Mouse (Mus musculus): ENCODE data around the gene Bgn. TPM values are rescaled to one million over a fixed set of nuclear protein-coding genes. Genes with fewer than 3 reads are reported as not detected.

Gene Bgn
- total RNA-seq (2014; rRNA removed) (51.9 and 68.9 TPM in 2 replicates), polyA plus RNA-seq (2015; fragmentation: Nextera tagmentation; extraction: Ambion mirVana) (17.9 and 23.7 TPM in 2 replicates)

DNA sequence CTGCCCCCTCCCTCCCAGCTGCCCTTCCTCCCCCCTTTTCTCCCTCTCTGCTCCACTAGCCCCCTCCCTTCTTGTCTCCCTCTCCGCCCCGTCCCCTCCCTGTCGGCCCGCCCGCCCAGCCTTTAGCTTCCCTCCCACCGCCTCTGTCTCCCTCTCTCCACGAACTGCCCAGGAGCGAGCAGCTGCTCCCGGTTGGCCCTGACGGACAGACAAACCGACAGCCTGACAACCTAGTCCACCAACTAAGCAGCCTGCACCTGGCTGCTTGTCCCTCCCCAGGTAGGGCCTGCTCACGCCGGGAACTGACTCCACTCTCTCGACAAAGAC, at the start of gene Bgn:
Gene Bgn (plus strand): TSS at position 119 of the 327 bp plus-strand sequence.
- WGBS = 43% methylated on average over 8 of the region's 14 CpGs
- H3K4me3 ChIP-seq (ENCODE audit: low read length) = no peak within 1 kb of the TSS
- H3K27me3 ChIP-seq (ENCODE audit: insufficient read depth, low read length) = no peaks in the 10 kb centered on the region
- H3K9ac ChIP-seq (replicated peaks; ENCODE audit: low read length) = no peak within 1 kb of the TSS
- H3K27ac ChIP-seq = no peak within 1 kb of the TSS
- ATAC-seq (no peak), DNase-seq (ENCODE audit: low spot score) (no peak)
- no peak for TF ChIP-seq CTCF (IDR thresholded peaks at IDR 0.05; ENCODE audit: low read depth)
- no peaks in the 10 kb centered on the region for H3K36me3 ChIP-seq (ENCODE audit: insufficient read depth, low read length)
- H3K4me1 ChIP-seq (ENCODE audit: insufficient read depth, low read length) = no peaks in the 10 kb centered on the region
- H3K4me2 ChIP-seq (ENCODE audit: low read depth, low read length) = peak within 1 kb of the TSS; percentile 11; the same call in 1 of the 2 replicates
- H3K9me3 ChIP-seq (ENCODE audit: low read length) = no peaks in the 10 kb centered on the region

DNA sequence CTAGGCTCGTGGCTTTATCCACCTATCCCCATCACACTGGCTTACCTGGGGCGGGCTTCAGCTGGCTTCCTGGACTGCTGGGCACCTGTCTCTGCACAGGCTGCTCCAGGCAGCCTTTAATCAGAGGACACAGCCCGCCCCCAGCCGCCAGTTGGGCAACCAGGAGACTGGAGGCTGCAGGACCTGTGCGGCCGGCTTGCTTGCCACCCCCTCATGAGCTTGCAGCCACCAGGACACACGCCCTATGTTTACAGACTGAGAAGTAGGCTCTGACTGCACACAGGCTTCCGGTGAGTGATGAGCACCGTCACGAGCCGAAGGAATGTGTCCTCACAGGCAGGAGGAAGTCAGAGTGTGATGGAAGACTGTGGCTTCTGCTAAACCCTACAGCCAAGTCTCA, 48.1 kb upstream of the Bgn start, which contains the start of gene Trex2:
Gene Trex2 (minus strand): TSS at position 93 of the 400 bp plus-strand sequence.
- Histone ChIP-seq H3K4me2 (ENCODE audit: low read depth, low read length) (no peak within 1 kb of the TSS), H3K9ac (replicated peaks; ENCODE audit: low read length) (no peak within 1 kb of the TSS), H3K4me3 (ENCODE audit: low read length) (no peak within 1 kb of the TSS), H3K4me1 (ENCODE audit: insufficient read depth, low read length) (no peaks in the 10 kb centered on the region), H3K27me3 (ENCODE audit: insufficient read depth, low read length) (no peaks in the 10 kb centered on the region), H3K27ac (no peak within 1 kb of the TSS), H3K36me3 (ENCODE audit: insufficient read depth, low read length) (no peaks in the 10 kb centered on the region), H3K9me3 (ENCODE audit: low read length) (no peaks in the 10 kb centered on the region)
- ATAC-seq = no peak
- no peak for TF ChIP-seq CTCF (IDR thresholded peaks at IDR 0.05; ENCODE audit: low read depth)
- 79% methylated on average over 11 of the region's 11 CpGs for WGBS
- DNase-seq (ENCODE audit: low spot score) = no peak

DNA sequence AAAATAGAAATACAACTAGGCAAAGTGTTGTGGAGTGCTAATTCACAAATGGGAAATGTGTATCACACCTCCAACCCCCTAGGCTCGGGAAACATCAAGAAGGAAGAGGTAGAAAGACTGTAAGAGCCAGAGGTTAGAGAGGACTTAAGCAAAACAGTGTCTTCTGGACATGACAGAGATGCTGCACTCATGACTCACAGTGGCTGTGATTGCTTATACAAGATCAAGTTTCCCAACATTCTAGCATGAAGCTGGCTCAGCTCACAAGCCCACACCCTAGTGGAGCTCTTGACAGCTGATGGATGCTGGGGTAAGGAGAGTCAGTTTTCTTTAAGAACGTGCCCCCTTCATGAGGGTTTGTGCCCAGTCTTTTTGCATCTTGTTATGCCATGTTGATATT, 42.0 kb upstream of the Bgn start:
- no peak overlapping the region for H3K4me3 ChIP-seq (ENCODE audit: low read length)
- ATAC-seq = no peak
- no peaks in the 10 kb centered on the region for H3K4me1 ChIP-seq (ENCODE audit: insufficient read depth, low read length)
- no peak overlapping the region for H3K9ac ChIP-seq (replicated peaks; ENCODE audit: low read length)
- H3K27ac ChIP-seq = no peak overlapping the region
- TF ChIP-seq CTCF (IDR thresholded peaks at IDR 0.05; ENCODE audit: low read depth) = no peak
- WGBS = 50% methylated on average over 2 of the region's 2 CpGs
- H3K4me2 ChIP-seq (ENCODE audit: low read depth, low read length) = no peak overlapping the region
- DNase-seq (ENCODE audit: low spot score) = no peak
- H3K9me3 ChIP-seq (ENCODE audit: low read length) = no peaks in the 10 kb centered on the region
- no peaks in the 10 kb centered on the region for H3K36me3 ChIP-seq (ENCODE audit: insufficient read depth, low read length)
- H3K27me3 ChIP-seq (ENCODE audit: insufficient read depth, low read length) = no peaks in the 10 kb centered on the region

DNA sequence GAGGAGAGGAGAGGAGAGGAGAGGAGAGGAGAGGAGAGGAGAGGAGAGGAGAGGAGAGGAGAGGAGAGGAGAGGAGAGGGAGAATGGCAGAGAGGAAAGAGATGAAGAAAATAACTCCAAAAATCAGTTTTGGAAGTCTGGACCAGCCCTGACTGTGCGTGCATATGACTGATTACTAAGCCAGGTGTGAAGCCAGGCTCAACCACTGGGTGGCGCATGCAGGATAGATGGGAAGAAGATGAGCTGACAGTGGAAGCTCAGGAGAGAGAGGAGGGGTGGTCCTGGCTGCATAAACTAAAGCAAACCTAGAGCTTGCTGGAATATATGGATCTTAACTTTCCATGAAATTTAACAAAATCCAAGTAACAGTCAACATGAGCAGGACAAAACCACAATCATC, 31.5 kb upstream of the Bgn start:
- WGBS = 23% methylated on average over 2 of the region's 2 CpGs
- no peaks in the 10 kb centered on the region for H3K27me3 ChIP-seq (ENCODE audit: insufficient read depth, low read length)
- H3K27ac ChIP-seq = no peak overlapping the region
- H3K4me1 ChIP-seq (ENCODE audit: insufficient read depth, low read length) = no peaks in the 10 kb centered on the region
- DNase-seq (ENCODE audit: low spot score) = peak; percentile 71
- H3K4me2 ChIP-seq (ENCODE audit: low read depth, low read length) = no peak overlapping the region
- no peak overlapping the region for H3K9ac ChIP-seq (replicated peaks; ENCODE audit: low read length)
- H3K9me3 ChIP-seq (ENCODE audit: low read length) = no peaks in the 10 kb centered on the region
- H3K4me3 ChIP-seq (ENCODE audit: low read length) = no peak overlapping the region
- peak; percentile 81; the same call in 1 of the 2 replicates for ATAC-seq
- no peaks in the 10 kb centered on the region for H3K36me3 ChIP-seq (ENCODE audit: insufficient read depth, low read length)
- peak; percentile 75 for TF ChIP-seq CTCF (IDR thresholded peaks at IDR 0.05; ENCODE audit: low read depth)

DNA sequence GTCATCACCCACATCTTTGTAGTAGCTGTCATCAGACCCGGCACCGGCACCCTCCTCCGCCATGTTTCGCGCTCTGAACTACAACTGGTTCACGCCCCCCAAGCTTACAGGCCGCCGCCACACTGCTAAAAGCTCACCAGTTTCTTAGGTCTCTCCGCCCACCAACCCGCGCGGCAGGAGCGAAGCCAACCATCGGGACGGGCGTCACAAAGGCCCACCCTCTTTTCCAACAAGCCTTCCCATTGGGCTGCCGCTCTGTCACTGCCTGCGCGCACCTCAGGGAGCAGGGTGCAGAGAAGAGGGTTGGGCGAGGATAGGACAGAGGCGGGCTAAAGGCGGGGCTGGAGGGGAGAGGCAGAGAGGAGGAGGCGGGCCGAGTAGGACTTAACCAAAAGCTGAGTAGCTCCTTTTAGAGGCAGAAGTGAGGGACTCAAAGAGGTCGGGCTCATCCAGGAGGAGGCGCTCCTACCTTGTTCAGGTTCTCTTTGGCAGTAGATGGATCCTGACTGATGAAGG, 24.5 kb upstream of the Bgn start, which contains the start of gene Haus7:
Gene Haus7 (minus strand): TSS at position 168 of the 516 bp plus-strand sequence.
- H3K9me3 ChIP-seq (ENCODE audit: low read length) = no peaks in the 10 kb centered on the region
- no peaks in the 10 kb centered on the region for H3K36me3 ChIP-seq (ENCODE audit: insufficient read depth, low read length)
- TF ChIP-seq CTCF (IDR thresholded peaks at IDR 0.05; ENCODE audit: low read depth) = peak; percentile 66
- peak within 1 kb of the TSS; percentile 50 for H3K4me3 ChIP-seq (ENCODE audit: low read length)
- no peaks in the 10 kb centered on the region for H3K27me3 ChIP-seq (ENCODE audit: insufficient read depth, low read length)
- peak; percentile 100 for ATAC-seq
- 32% methylated on average over 26 of the region's 26 CpGs for WGBS
- no peaks in the 10 kb centered on the region for H3K4me1 ChIP-seq (ENCODE audit: insufficient read depth, low read length)
- peak within 1 kb of the TSS; percentile 43 for H3K9ac ChIP-seq (replicated peaks; ENCODE audit: low read length)
- peak; percentile 93 for DNase-seq (ENCODE audit: low spot score)
- H3K4me2 ChIP-seq (ENCODE audit: low read depth, low read length) = peak within 1 kb of the TSS; percentile 61
- peak within 1 kb of the TSS; percentile 36; the same call in 1 of the 2 replicates for H3K27ac ChIP-seq

DNA sequence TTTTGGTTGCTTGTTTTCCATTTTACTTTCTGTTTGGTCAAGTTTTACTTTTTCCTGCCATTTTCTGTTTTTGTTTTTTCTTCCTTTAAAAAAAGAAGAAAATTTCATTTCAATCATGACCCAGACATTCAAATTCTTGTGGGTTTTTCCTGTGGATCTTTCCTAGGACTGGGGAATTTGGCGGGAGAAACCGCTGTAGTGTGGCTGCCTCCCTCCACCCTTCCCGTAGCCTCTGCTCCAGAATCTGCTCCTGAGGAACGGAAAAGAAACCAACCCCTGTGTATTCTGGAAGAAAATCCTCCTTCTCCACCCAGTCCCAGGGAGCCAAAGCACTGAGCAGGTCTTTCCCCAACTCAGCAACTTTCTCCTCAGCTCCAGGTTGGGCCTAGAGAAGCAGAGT, 22.6 kb upstream of the Bgn start:
- no peaks in the 10 kb centered on the region for H3K9me3 ChIP-seq (ENCODE audit: low read length)
- no peaks in the 10 kb centered on the region for H3K27me3 ChIP-seq (ENCODE audit: insufficient read depth, low read length)
- H3K9ac ChIP-seq (replicated peaks; ENCODE audit: low read length) = no peak overlapping the region
- ATAC-seq (no peak), DNase-seq (ENCODE audit: low spot score) (no peak)
- WGBS = 77% methylated on average over 4 of the region's 4 CpGs
- H3K27ac ChIP-seq = no peak overlapping the region
- H3K36me3 ChIP-seq (ENCODE audit: insufficient read depth, low read length) = no peaks in the 10 kb centered on the region
- no peaks in the 10 kb centered on the region for H3K4me1 ChIP-seq (ENCODE audit: insufficient read depth, low read length)
- no peak for TF ChIP-seq CTCF (IDR thresholded peaks at IDR 0.05; ENCODE audit: low read depth)
- no peak overlapping the region for H3K4me2 ChIP-seq (ENCODE audit: low read depth, low read length)
- H3K4me3 ChIP-seq (ENCODE audit: low read length) = no peak overlapping the region

DNA sequence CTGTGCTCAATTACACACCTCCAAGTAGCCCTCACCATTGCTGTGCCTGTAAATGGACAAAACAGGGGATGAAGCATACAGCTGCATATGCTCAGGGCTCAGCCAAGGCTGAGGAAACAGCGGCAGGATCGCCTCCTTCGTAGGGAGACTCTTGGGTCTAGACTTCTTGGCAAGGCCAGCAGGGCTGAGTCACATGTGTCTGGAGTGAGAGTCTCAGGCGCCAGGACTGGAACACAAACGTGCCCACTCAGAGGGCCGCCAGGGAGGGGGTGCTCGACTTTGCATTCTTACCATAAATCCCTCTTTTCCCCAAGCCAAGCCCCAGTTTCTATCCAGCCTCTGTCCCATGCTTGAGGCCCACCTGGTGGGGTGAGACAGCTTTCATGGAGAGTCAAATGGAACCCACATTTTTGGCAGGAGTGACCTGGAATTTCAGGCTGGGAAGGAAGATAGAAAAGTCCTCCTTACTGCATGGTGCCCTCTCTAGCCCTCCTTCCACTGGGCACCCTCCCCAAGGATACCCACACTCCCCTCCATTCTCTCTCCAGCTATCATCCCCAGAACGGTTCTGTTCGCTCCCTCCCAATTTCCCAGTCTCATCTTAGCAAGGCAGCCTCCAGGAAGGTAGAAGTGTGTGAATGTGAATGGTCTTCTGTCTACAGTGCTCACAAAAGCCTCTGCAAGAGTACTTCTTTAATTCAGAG, 17.8 kb upstream of the Bgn start:
- no peak overlapping the region for H3K4me3 ChIP-seq (ENCODE audit: low read length)
- H3K27ac ChIP-seq = no peak overlapping the region
- ATAC-seq (peak; percentile 80), DNase-seq (ENCODE audit: low spot score) (peak; percentile 39)
- WGBS = 54% methylated on average over 9 of the region's 9 CpGs
- H3K36me3 ChIP-seq (ENCODE audit: insufficient read depth, low read length) = no peaks in the 10 kb centered on the region
- H3K4me1 ChIP-seq (ENCODE audit: insufficient read depth, low read length) = no peaks in the 10 kb centered on the region
- H3K9me3 ChIP-seq (ENCODE audit: low read length) = no peaks in the 10 kb centered on the region
- no peak for TF ChIP-seq CTCF (IDR thresholded peaks at IDR 0.05; ENCODE audit: low read depth)
- H3K27me3 ChIP-seq (ENCODE audit: insufficient read depth, low read length) = no peaks in the 10 kb centered on the region
- H3K4me2 ChIP-seq (ENCODE audit: low read depth, low read length) = no peak overlapping the region
- no peak overlapping the region for H3K9ac ChIP-seq (replicated peaks; ENCODE audit: low read length)

Measured in hindbrain, postnatal 0 days (tissue).